Mouse (Mus musculus): Measurements from ENCODE around the gene Brd7. TPM values are rescaled to one million over a fixed set of nuclear protein-coding genes. Genes with fewer than 3 reads are reported as not detected.

Brd7 gene
- polyA plus RNA-seq, 1 experiment: 34.6 TPM

- H3K36me3 ChIP-seq (ENCODE audit: control insufficient read depth, insufficient read depth, low read length): peaks cover 38% of the 10 kb centered on the region
- no peak overlapping the region for H3K27ac ChIP-seq (ENCODE audit: control insufficient read depth, insufficient read depth, low read length)
- TF ChIP-seq POLR2A (IDR thresholded peaks at IDR 0.05; ENCODE audit: control insufficient read depth, extremely low read depth, insufficient read depth, low read length, poor library complexity): no peak
- no peak for TF ChIP-seq CTCF (IDR thresholded peaks at IDR 0.05; ENCODE audit: borderline replicate concordance, control insufficient read depth, extremely low read depth, insufficient read depth, low read length, poor library complexity)
- peaks cover 10% of the 10 kb centered on the region for H3K4me1 ChIP-seq (replicated peaks; ENCODE audit: control insufficient read depth, insufficient read depth, low read length)
- no peak overlapping the region for H3K4me3 ChIP-seq (ENCODE audit: control insufficient read depth, insufficient read depth, low read length)
- no peaks in the 10 kb centered on the region for H3K27me3 ChIP-seq (ENCODE audit: control insufficient read depth, insufficient read depth, low read length)
- no peak for DNase-seq
- whole genome bisulfite sequencing: 94% methylated on average over 2 of the region's 2 CpGs
Observed at GRCm38 (mm10) chr8:88359959-88360358, 2.0 kb downstream of the Brd7 start.

GRCm38 (mm10) chr8:88357946-88358345 lies 4.0 kb downstream of the Brd7 start:
- DNase-seq: no peak
- TF ChIP-seq CTCF (IDR thresholded peaks at IDR 0.05; ENCODE audit: borderline replicate concordance, control insufficient read depth, extremely low read depth, insufficient read depth, low read length, poor library complexity): no peak
- no peak for TF ChIP-seq POLR2A (IDR thresholded peaks at IDR 0.05; ENCODE audit: control insufficient read depth, extremely low read depth, insufficient read depth, low read length, poor library complexity)
- H3K4me1 ChIP-seq (replicated peaks; ENCODE audit: control insufficient read depth, insufficient read depth, low read length): peaks cover 9% of the 10 kb centered on the region
- peaks cover 55% of the 10 kb centered on the region for H3K36me3 ChIP-seq (ENCODE audit: control insufficient read depth, insufficient read depth, low read length)
- no peaks in the 10 kb centered on the region for H3K27me3 ChIP-seq (ENCODE audit: control insufficient read depth, insufficient read depth, low read length)
- no peak overlapping the region for H3K27ac ChIP-seq (ENCODE audit: control insufficient read depth, insufficient read depth, low read length)
- 84% methylated on average over 5 of the region's 5 CpGs for WGBS
- H3K4me3 ChIP-seq (ENCODE audit: control insufficient read depth, insufficient read depth, low read length): no peak overlapping the region

- TF ChIP-seq POLR2A (IDR thresholded peaks at IDR 0.05; ENCODE audit: control insufficient read depth, extremely low read depth, insufficient read depth, low read length, poor library complexity): no peak
- Histone ChIP-seq H3K4me1 (replicated peaks; ENCODE audit: control insufficient read depth, insufficient read depth, low read length) (peaks cover 6% of the 10 kb centered on the region; the same call in 1 of the 2 replicates), H3K36me3 (ENCODE audit: control insufficient read depth, insufficient read depth, low read length) (peaks cover 61% of the 10 kb centered on the region), H3K4me3 (ENCODE audit: control insufficient read depth, insufficient read depth, low read length) (no peak overlapping the region), H3K27me3 (ENCODE audit: control insufficient read depth, insufficient read depth, low read length) (no peaks in the 10 kb centered on the region), H3K27ac (ENCODE audit: control insufficient read depth, insufficient read depth, low read length) (no peak overlapping the region)
- WGBS: 90% methylated on average over 5 of the region's 5 CpGs
- no peak for DNase-seq
Observed at GRCm38 (mm10) chr8:88357226-88357933, 4.6 kb downstream of the Brd7 start.

- TF ChIP-seq POLR2A (IDR thresholded peaks at IDR 0.05; ENCODE audit: control insufficient read depth, extremely low read depth, insufficient read depth, low read length, poor library complexity): no peak
- Histone ChIP-seq H3K4me3 (ENCODE audit: control insufficient read depth, insufficient read depth, low read length) (no peak overlapping the region), H3K4me1 (replicated peaks; ENCODE audit: control insufficient read depth, insufficient read depth, low read length) (no peaks in the 10 kb centered on the region), H3K36me3 (ENCODE audit: control insufficient read depth, insufficient read depth, low read length) (peaks cover 91% of the 10 kb centered on the region), H3K27me3 (ENCODE audit: control insufficient read depth, insufficient read depth, low read length) (no peaks in the 10 kb centered on the region), H3K27ac (ENCODE audit: control insufficient read depth, insufficient read depth, low read length) (no peak overlapping the region)
- 81% methylated on average over 2 of the region's 2 CpGs for WGBS
- no peak for DNase-seq
Observed at GRCm38 (mm10) chr8:88349046-88349445, 12.9 kb downstream of the Brd7 start.

GRCm38 (mm10) chr8:88342026-88342425 lies 20.0 kb downstream of the Brd7 start:
- H3K36me3 ChIP-seq (ENCODE audit: control insufficient read depth, insufficient read depth, low read length): peaks cover 93% of the 10 kb centered on the region
- no peak for DNase-seq
- H3K4me3 ChIP-seq (ENCODE audit: control insufficient read depth, insufficient read depth, low read length): no peak overlapping the region
- 84% methylated on average over 4 of the region's 4 CpGs for WGBS
- TF ChIP-seq POLR2A (IDR thresholded peaks at IDR 0.05; ENCODE audit: control insufficient read depth, extremely low read depth, insufficient read depth, low read length, poor library complexity): no peak
- no peak for TF ChIP-seq CTCF (IDR thresholded peaks at IDR 0.05; ENCODE audit: borderline replicate concordance, control insufficient read depth, extremely low read depth, insufficient read depth, low read length, poor library complexity)
- no peaks in the 10 kb centered on the region for H3K4me1 ChIP-seq (replicated peaks; ENCODE audit: control insufficient read depth, insufficient read depth, low read length)
- no peaks in the 10 kb centered on the region for H3K27me3 ChIP-seq (ENCODE audit: control insufficient read depth, insufficient read depth, low read length)
- no peak overlapping the region for H3K27ac ChIP-seq (ENCODE audit: control insufficient read depth, insufficient read depth, low read length)

GRCm38 (mm10) chr8:88339887-88340695 lies 21.9 kb downstream of the Brd7 start:
- no peak for DNase-seq
- peaks cover 93% of the 10 kb centered on the region for H3K36me3 ChIP-seq (ENCODE audit: control insufficient read depth, insufficient read depth, low read length)
- TF ChIP-seq POLR2A (IDR thresholded peaks at IDR 0.05; ENCODE audit: control insufficient read depth, extremely low read depth, insufficient read depth, low read length, poor library complexity): no peak
- no peak for TF ChIP-seq CTCF (IDR thresholded peaks at IDR 0.05; ENCODE audit: borderline replicate concordance, control insufficient read depth, extremely low read depth, insufficient read depth, low read length, poor library complexity)
- no peaks in the 10 kb centered on the region for H3K4me1 ChIP-seq (replicated peaks; ENCODE audit: control insufficient read depth, insufficient read depth, low read length)
- 93% methylated on average over 2 of the region's 2 CpGs for WGBS
- no peak overlapping the region for H3K4me3 ChIP-seq (ENCODE audit: control insufficient read depth, insufficient read depth, low read length)
- H3K27ac ChIP-seq (ENCODE audit: control insufficient read depth, insufficient read depth, low read length): no peak overlapping the region
- H3K27me3 ChIP-seq (ENCODE audit: control insufficient read depth, insufficient read depth, low read length): no peaks in the 10 kb centered on the region

All from thymus, adult 2 months (tissue).